23 mouse cellular contexts compared by ENCODE assay signal in the genomic region with DNA sequence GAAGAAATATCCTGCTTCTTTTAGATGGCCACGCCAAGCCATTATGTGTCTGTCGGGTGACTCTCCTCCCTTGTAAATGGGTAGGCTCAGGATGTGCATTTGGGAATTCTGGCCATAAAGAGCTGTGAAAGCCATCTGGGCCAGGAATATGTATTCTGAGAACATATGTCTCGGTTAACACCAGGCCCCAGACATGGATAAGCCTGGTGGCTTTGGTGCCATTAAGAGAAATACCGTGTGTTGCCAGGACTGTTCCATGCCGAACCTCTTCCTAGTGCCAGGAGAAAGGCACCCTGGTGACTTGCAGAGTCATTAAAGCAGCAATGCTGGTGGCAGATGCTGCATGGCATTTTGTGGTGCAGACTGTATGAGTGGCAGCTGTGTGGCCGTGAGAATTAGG.
DNase-seq lines count a peak whose midpoint lies in the region; ATAC-seq and TF ChIP-seq lines count a peak whose summit lies in the region.
"Had no signal": no experiment of that assay in that cellular context is flagged by ENCODE, and none has a peak within 500 bp of the region (broad histone marks: within the 10 kb centered on the region; RNA-seq: fewer than 3 reads in every experiment).

No protein-coding gene starts in this region.

- 76% methylated on average over 6 of the region's 6 CpGs for WGBS in midbrain, postnatal 0 days
- 86% methylated on average over 6 of the region's 6 CpGs for WGBS in midbrain, embryonic 11.5 days
- 48% methylated on average over 6 of the region's 6 CpGs for WGBS in hindbrain, embryonic 16.5 days

- no peak for TF ChIP-seq CTCF in midbrain, postnatal 0 days (IDR thresholded peaks at IDR 0.05)

- no peak overlapping the region for H3K4me3 ChIP-seq in midbrain, postnatal 0 days (ENCODE audit: low read depth, low read length)
- H3K4me3 ChIP-seq in midbrain, embryonic 11.5 days (ENCODE audit: low read depth, low read length) = no peak overlapping the region
- no peak overlapping the region for H3K4me3 ChIP-seq in hindbrain, embryonic 16.5 days (ENCODE audit: low read length)
- H3K4me3 ChIP-seq: embryonic facial prominence, embryonic 12.5 days; liver, embryonic 13.5 days; midbrain, embryonic 15.5 days had no signal

- no peaks in the 10 kb centered on the region for H3K9me3 ChIP-seq in midbrain, postnatal 0 days (ENCODE audit: low read length)
- no peaks in the 10 kb centered on the region for H3K9me3 ChIP-seq in midbrain, embryonic 11.5 days (ENCODE audit: control insufficient read depth, low read length)
- no peaks in the 10 kb centered on the region for H3K9me3 ChIP-seq in hindbrain, embryonic 16.5 days (ENCODE audit: control insufficient read depth, low read length)
- H3K9me3 ChIP-seq: embryonic facial prominence, embryonic 12.5 days; liver, embryonic 13.5 days; midbrain, embryonic 15.5 days had no signal

- H3K9ac ChIP-seq in midbrain, postnatal 0 days (replicated peaks; ENCODE audit: low read length, poor library complexity, severe bottlenecking) = no peak overlapping the region
- no peak overlapping the region for H3K9ac ChIP-seq in midbrain, embryonic 11.5 days (ENCODE audit: low read length)
- no peak overlapping the region for H3K9ac ChIP-seq in hindbrain, embryonic 16.5 days (ENCODE audit: low read depth, low read length)
- H3K9ac ChIP-seq: embryonic facial prominence, embryonic 12.5 days; liver, embryonic 13.5 days; lung, embryonic 14.5 days; midbrain, embryonic 15.5 days had no signal

- peak; percentile 36 for DNase-seq in heart, adult 11 months
- DNase-seq in heart, adult 18-20 months = no peak
- DNase-seq in midbrain, postnatal 0 days (ENCODE audit: low spot score) = peak; percentile 48
- no peak for DNase-seq in midbrain, embryonic 11.5 days (ENCODE audit: low spot score, missing footprints)
- DNase-seq in lung, adult 18-20 months = no peak
- DNase-seq in spleen, postnatal 14 days (ENCODE audit: low spot score in 2 of 2) = no peak
- DNase-seq: adrenal gland, adult 2 months; B cell, adult 2 months; cerebellum, adult 11-12 months; cerebellum, postnatal 25 days; kidney, postnatal 4 days; liver, embryonic 13.5 days; lung, embryonic 14.5 days; right cerebral cortex, adult 18-20 months; right cerebral cortex, postnatal 4 days; thymus, adult 18-20 months; thymus, postnatal 36 days had no signal

- H3K27ac ChIP-seq in midbrain, postnatal 0 days (ENCODE audit: low read depth, low read length) = no peak overlapping the region
- H3K27ac ChIP-seq in midbrain, embryonic 11.5 days (ENCODE audit: low read depth, low read length) = no peak overlapping the region
- no peak overlapping the region for H3K27ac ChIP-seq in hindbrain, embryonic 16.5 days (ENCODE audit: low read depth, low read length)
- H3K27ac ChIP-seq: embryonic facial prominence, embryonic 12.5 days; liver, embryonic 13.5 days; midbrain, embryonic 15.5 days had no signal

- H3K4me2 ChIP-seq in midbrain, postnatal 0 days (ENCODE audit: low read depth, low read length, poor library complexity, severe bottlenecking) = no peak overlapping the region
- H3K4me2 ChIP-seq in midbrain, embryonic 11.5 days = no peak overlapping the region
- H3K4me2 ChIP-seq in hindbrain, embryonic 16.5 days (ENCODE audit: low read length) = no peak overlapping the region
- H3K4me2 ChIP-seq: embryonic facial prominence, embryonic 12.5 days; heart, embryonic 11.5 days; liver, embryonic 13.5 days; lung, embryonic 14.5 days; midbrain, embryonic 15.5 days had no signal

- H3K36me3 ChIP-seq in midbrain, postnatal 0 days (ENCODE audit: insufficient read depth, low read length) = no peaks in the 10 kb centered on the region
- no peaks in the 10 kb centered on the region for H3K36me3 ChIP-seq in midbrain, embryonic 11.5 days (ENCODE audit: control insufficient read depth, insufficient read depth, low read length)
- H3K36me3 ChIP-seq in hindbrain, embryonic 16.5 days (ENCODE audit: control insufficient read depth, insufficient read depth, low read length) = no peaks in the 10 kb centered on the region
- H3K36me3 ChIP-seq: embryonic facial prominence, embryonic 12.5 days; liver, embryonic 13.5 days; midbrain, embryonic 15.5 days had no signal

- H3K4me1 ChIP-seq in midbrain, postnatal 0 days (ENCODE audit: insufficient read depth, low read length) = no peaks in the 10 kb centered on the region; the same call in 1 of the 2 replicates
- H3K4me1 ChIP-seq in midbrain, embryonic 11.5 days (ENCODE audit: control insufficient read depth, insufficient read depth, low read length) = no peaks in the 10 kb centered on the region
- H3K4me1 ChIP-seq in hindbrain, embryonic 16.5 days (ENCODE audit: control insufficient read depth, insufficient read depth, low read depth, low read length) = no peaks in the 10 kb centered on the region
- H3K4me1 ChIP-seq: embryonic facial prominence, embryonic 12.5 days; liver, embryonic 13.5 days; midbrain, embryonic 15.5 days had no signal

- H3K27me3 ChIP-seq in midbrain, postnatal 0 days (ENCODE audit: insufficient read depth, low read length) = no peaks in the 10 kb centered on the region
- no peaks in the 10 kb centered on the region for H3K27me3 ChIP-seq in midbrain, embryonic 11.5 days (ENCODE audit: control insufficient read depth, insufficient read depth, low read length)
- H3K27me3 ChIP-seq in hindbrain, embryonic 16.5 days (replicated peaks; ENCODE audit: control insufficient read depth, insufficient read depth, low read length) = no peaks in the 10 kb centered on the region
- H3K27me3 ChIP-seq: CH12.LX; embryonic facial prominence, embryonic 12.5 days; liver, embryonic 13.5 days; midbrain, embryonic 15.5 days had no signal

- no peak for ATAC-seq in midbrain, postnatal 0 days (ENCODE audit: low FRiP score)
- ATAC-seq in midbrain, embryonic 11.5 days (ENCODE audit: low FRiP score) = no peak
- ATAC-seq in hindbrain, embryonic 16.5 days = peak; percentile 56
- ATAC-seq: intestine, embryonic 16.5 days; midbrain, embryonic 15.5 days had no signal

Comparison
In these comparisons a context has a peak if more than half of its experiments do, and no peak if none do; other contexts are left out.
1. DNase-seq: peak in heart, adult 11 months (single experiment) and midbrain, postnatal 0 days (single experiment); none in heart, adult 18-20 months (0 of 2), midbrain, embryonic 11.5 days (single experiment), lung, adult 18-20 months (0 of 2) and spleen, postnatal 14 days (0 of 2).